Mouse (Mus musculus): ENCODE measurements around the gene Kif5c.

DNA sequence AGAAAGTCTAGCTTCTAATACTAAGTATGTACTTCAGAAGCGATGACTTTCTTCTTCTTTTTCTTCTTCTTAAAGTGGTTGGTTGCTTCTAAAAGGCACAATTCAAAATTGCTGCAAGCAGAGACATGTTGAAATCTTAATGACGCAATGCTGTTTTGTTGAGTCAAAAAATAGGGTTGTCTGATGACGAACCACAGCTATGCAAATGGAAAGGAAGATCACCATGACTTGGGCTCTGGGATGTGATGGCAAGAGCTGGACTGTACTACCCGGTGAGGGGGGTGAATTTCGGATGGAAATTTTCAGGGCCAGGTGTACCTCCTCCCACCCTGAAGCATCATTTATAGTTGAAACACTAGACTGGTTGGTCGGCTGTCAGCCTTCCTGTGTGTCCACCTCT is 190.4 kb downstream of the Kif5c start:
- TF ChIP-seq CTCF (IDR thresholded peaks at IDR 0.05; ENCODE audit: extremely low read depth, insufficient read depth, low read length) (no peak), POLR2A (IDR thresholded peaks at IDR 0.05; ENCODE audit: extremely low read depth, insufficient read depth, low read length) (no peak)

Data from cortical plate, adult 2 months (tissue).